Mouse (Mus musculus) olfactory bulb, adult 2 months (tissue): ENCODE data around the gene Map4k2.
A peak's percentile ranks its signal among the peaks of the same experiment; 100 is the strongest.

ENCODE experiments used
- CTCF ChIP-seq: fragments of 200-500 bp; IDR thresholded peaks from 2 replicates; pipeline ENCODE4 v1.5.1; 2012; ENCODE audit warnings: low read depth, mild to moderate bottlenecking, low read length, moderate library complexity; ENCODE audit not compliant: insufficient read depth
- POLR2A ChIP-seq: fragments of 200-500 bp; IDR thresholded peaks from 2 replicates; pipeline ENCODE4 v1.6.1; 2012; ENCODE audit warnings: mild to moderate bottlenecking, low read depth, low read length, moderate library complexity; ENCODE audit not compliant: insufficient read depth

GRCm38 (mm10) chr19:6333761-6334595, 7.0 kb upstream of the Map4k2 start:
- TF ChIP-seq POLR2A (0 out of 2 replicates have a peak, but pooled peaks have one; percentile 3), CTCF (no peak)
